Mouse (Mus musculus) 416B (cell line): ENCODE results near the gene Cald1.
A peak's percentile ranks its signal among the peaks of the same experiment; 100 is the strongest.

Source experiments
- DNase-seq: peaks from one replicate; pipeline ENCODE4 v3.0.0; 2011; ENCODE audit warnings: low read depth

The Cald1 gene

GRCm38 (mm10) chr6:34719141-34719680 lies 120.9 kb downstream of the Cald1 start:
- DNase-seq, result no peak

GRCm38 (mm10) chr6:34720447-34720846 lies 122.1 kb downstream of the Cald1 start:
- DNase-seq, result no peak

DNA sequence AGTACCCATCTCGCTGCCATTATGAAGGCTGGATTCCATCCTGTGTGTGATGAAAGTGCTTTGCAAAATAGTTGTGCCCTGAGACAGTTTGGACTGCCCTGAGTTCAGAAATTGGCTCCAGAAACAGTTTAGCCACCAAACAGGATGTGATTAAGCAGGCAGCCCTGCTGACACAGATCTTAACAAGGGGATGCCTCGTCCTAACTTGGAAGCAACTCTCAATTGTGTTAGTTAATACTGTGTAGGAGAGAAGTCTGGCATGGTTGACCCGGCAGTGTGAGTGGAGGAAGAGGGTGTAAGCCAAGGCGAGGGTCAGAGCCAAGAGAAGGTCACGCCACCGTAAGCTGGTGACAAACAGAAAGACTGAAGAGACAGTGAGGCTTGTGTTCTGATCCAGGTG lies 123.4 kb downstream of the Cald1 start:
- peak; percentile 71 for DNase-seq

- DNase-seq, result no peak
Observed at GRCm38 (mm10) chr6:34722660-34723059, 124.4 kb downstream of the Cald1 start.

GRCm38 (mm10) chr6:34723250-34723904 lies 125.1 kb downstream of the Cald1 start:
- no peak for DNase-seq

DNA sequence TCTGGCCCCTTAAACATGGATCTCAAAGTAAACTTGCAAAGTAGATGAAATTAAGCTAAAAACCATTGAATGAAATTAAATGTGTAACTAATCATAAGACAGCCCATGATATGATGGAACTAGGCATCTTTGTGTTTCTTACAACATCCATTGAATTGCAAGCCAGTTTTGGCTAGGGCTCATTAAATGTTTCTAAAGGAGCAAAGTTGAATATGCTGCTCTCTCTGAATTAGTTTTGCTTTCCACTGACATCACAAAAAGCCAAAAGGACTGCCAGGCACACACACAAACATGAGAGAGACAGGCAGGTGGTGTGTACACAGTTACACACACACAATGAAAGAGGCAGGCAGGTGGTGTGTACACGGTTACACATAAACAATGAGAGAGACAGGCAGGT lies 127.4 kb downstream of the Cald1 start:
- no peak for DNase-seq

DNA sequence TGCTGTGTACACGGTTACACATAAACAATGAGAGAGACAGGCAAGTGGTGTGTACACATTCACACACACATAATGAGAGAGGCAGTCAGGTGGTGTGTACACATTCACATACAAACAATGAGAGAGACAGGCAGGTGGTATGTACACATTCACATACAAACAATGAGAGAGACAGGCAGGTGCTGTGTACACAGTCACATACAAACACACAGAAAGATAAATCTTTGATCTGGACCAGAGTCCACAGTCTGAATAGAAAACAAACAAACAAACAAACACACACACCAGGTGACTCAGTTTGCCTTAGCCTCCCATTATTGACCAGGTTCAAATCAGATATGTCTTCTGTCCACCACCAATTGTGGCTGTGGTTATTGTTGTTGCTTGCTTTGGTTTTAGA lies 127.8 kb downstream of the Cald1 start:
- no peak for DNase-seq

DNA sequence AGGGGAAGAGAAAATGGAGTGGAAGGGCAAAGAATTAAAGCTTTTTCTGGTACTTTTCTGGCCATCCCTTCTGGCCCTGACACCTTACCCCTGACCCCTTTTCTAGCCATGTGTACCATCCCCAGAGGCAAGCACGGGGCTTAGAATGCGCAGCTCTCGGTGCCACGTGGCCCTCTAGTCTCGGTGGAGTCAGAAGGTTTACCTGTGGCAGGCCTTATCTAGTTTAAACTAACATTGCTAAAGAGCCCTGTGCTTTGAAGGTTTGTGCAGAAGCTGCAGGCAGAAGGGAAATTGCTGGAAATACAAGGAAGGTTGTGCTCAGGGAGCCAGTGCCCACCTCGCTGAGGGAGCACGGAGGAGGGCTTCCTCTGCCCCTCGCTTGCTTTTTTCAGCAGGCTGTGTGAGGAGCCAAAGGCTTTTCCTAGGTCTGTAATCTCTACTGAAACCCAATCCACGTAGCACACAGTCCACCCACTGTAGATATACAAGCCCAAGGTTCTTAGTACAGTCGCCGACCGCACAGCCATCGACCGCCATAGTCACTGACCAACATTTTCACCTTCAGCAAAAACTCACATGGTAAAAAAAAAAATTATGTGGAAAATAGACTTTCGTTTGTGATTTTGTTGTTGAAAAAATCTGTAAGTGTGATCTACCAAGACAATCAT lies 129.2 kb downstream of the Cald1 start:
- DNase-seq, result no peak

GRCm38 (mm10) chr6:34729449-34730151 lies 131.3 kb downstream of the Cald1 start:
- DNase-seq, result no peak

DNA sequence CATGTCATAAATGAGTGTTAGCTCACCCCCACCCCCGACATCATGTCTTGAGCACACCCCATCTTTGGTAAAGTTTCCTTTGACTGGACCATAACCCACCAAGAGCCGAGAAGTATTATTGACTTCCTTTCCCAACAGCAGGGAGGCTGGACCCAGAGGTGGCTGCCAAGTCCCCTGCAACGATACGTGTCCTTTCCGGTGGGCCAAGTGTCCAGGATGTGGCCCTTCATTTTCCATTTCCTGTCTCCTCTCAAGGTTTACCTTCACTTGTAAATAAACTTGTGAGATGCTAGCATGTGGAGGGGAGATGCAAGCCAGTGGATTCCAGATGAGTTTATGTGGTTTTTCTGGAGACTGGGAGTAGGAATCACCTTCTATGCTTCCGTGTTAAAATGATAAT lies 132.7 kb downstream of the Cald1 start:
- no peak for DNase-seq

GRCm38 (mm10) chr6:34731529-34731928 lies 133.2 kb downstream of the Cald1 start:
- no peak for DNase-seq

- DNase-seq, result peak; percentile 45
Observed at GRCm38 (mm10) chr6:34734940-34735695, 136.8 kb downstream of the Cald1 start.

DNA sequence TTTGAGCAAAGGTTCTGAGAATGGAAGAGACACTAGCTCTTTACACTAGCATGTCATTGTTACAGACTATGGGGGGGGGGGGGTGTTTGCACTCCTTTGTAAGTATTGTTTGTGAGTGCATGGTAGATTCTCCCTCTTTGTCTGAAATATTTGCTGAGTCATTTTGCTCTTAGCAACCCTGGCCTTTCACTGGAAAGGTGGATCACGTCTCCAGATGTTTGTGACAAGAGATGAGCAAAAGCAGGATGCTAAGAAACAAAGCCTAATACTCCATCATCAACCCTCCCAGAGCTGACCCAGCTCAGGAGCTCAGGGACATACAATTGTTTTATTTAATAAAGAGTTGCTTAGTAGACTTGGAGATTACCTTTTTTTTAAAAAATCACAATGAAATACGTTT lies 138.6 kb downstream of the Cald1 start:
- DNase-seq, result no peak

GRCm38 (mm10) chr6:34743946-34744345 lies 145.6 kb downstream of the Cald1 start:
- DNase-seq, result no peak

- DNase-seq, result no peak
Observed at GRCm38 (mm10) chr6:34747846-34748245, 149.5 kb downstream of the Cald1 start.

DNA sequence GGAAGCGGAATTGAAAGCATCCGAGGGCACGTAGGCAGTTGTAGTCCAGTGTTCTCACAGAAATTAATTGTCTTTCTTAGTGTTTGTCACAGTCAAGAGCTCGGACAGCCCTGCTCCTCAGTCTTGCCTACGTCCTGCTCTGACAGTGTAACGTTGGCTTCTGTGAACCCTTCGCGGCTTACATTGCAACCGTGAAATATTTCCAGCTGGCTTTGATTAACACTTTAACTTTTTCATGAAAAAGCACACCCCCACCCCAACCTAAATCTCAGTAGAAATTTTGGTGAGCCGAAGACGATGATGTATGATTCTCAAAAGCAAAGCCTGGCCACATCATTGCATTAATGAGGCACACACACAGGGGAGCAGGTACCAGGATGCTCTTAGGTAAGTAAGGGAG lies 150.3 kb downstream of the Cald1 start:
- DNase-seq, result no peak

- no peak for DNase-seq
Observed at GRCm38 (mm10) chr6:34749526-34749925, 151.2 kb downstream of the Cald1 start.

DNA sequence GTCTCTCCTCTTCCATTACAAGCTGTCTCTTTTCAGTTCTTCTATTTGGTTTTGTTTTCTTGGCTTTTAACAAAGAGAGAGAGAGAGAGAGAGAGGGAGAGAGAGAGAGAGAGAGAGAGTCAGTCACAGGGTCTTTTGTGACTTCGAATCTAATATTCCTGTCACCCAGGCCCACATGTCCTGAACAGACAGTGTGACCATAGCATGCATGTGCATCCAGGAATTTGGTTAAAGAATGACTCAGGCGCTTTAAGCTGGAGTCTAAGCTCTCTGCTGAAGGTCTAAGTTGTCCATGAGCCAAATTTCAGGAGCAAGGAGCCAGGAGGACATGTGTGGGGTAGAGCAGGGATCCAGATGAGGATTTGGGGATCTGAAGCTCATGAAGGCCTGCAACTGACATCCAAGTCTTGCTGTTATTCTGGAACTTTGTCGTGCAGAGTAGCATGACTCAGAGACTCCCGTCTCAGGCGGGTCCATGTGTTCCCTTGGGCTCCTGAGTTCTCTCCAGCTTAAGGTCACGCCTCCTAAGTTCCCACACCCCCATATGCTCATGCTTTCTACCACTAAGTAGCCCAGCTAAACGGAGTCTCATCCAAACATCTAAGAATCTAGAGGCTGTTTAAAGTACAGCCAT lies 152.3 kb downstream of the Cald1 start:
- DNase-seq, result no peak

DNA sequence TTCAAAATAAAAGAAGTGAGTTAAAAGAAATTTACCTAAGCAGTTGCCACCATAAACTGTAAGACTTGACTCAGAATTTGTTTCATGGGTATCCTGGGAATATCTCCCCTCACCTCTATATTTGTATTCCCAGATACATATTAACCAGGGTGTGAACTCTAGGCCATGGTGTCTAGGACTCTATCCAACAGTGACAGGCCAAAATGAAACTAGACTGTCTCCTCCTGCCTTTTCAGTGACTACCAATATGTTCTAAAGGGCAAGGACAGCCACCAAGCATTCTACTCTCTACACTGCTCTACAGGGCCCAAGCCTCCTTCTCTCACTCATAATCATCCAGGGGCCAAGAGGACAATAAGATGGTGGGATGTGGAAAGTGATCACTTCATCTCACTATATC lies 153.3 kb downstream of the Cald1 start:
- no peak for DNase-seq

- DNase-seq, result peak; percentile 83
Observed at GRCm38 (mm10) chr6:34754448-34754847, 156.1 kb downstream of the Cald1 start.

DNA sequence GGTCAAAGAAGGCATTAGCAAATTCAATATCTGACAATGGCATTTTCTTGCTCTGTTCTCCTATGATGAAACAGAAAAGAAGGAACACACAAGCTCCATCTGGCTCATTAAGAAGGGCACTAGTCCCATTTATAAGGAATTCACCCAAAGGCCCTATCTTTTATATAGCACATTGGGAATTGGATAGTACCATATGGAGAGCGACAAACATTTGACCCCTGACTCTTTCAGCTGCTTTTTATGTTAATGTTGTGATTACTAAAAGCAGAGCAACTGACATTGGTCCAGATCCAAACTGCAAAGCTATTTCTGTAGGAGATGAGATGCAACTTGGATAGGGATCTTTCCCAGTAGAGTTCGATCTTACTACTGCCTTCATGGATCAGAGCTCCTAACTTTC lies 160.0 kb downstream of the Cald1 start:
- no peak for DNase-seq

DNA sequence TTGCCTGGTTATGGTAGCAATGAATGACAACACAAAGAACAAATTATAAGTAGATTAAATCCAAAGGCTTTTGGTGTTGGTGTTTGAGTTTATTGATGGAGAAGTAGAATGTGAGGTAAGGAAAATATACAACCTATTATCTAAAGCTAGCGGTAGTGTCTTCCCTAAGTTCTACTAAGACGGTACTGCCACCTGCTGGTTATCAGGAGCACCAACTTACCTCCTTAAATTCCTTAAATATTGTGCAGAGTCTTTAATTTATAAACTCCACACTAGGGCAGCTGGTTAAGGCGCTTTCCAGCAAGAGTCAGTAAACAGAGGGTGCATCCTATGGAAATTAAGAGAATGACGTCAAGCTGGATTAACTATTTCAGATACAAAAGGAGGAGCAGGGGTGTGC lies 161.7 kb downstream of the Cald1 start:
- DNase-seq, result peak; percentile 89
